Mouse (Mus musculus) neutrophil, adult 5-6 weeks (primary cell): ENCODE measurements at regions not wholly inside any gene's neighbourhood (a gene's known extent, or its start where the extent isn't known, plus 50 kb on each side); places are given as distances from the start of the nearest gene placed in this dataset.

Experiments
- ATAC-seq: fragments of 151-379, 151-347 bp; 2 replicates; pipeline ENCODE4 v1.8.0; 2017; ENCODE audit warnings: mild to moderate bottlenecking, moderate TSS enrichment; ENCODE audit not compliant: insufficient number of reproducible peaks, poor library complexity, low FRiP score, severe bottlenecking; ENCODE audit errors: extremely low read depth

DNA sequence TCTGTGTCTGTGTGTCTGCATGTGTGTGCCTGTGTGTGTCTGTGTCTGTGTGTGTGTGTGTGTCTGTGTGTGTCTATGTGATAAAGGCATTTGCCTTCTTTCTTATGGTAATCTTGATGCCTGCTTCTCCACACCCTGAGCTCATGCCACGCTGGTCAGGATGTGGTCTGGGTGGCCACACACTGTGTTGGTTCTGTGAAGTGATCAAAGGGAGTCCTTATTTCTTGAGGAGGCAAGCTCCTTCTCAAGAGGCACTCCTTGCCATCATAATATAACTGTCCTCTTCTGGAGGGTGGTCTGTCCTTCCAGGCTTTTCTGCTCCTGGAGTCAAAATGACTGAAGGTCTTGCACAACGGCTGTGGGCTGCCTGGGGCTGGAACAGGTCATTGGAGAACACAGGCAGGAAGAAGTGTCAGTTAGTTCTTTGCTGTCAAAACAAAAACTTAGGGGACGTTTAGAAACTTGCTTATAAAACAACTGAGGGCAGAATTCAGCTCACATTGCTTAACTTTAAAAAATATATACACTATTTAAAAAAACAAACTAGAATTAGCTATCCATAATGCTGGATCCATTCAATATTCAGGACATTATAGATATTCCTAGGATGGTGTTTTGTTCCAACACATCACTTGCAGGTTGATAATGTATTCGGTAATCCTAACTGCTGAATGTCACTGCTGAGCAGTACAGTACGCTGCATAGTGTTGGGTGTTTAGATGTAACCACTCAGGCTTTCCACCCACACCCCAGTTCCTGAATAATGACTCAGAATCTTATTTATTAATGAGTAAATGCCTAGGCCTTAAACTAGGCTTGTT lies 50.3 kb upstream of the Lta4h start:
- ATAC-seq: no peak
